Mouse (Mus musculus): ENCODE results near the gene Ankmy2.
A peak's percentile ranks its signal among the peaks of the same experiment; 100 is the strongest.

The Ankmy2 gene

DNA sequence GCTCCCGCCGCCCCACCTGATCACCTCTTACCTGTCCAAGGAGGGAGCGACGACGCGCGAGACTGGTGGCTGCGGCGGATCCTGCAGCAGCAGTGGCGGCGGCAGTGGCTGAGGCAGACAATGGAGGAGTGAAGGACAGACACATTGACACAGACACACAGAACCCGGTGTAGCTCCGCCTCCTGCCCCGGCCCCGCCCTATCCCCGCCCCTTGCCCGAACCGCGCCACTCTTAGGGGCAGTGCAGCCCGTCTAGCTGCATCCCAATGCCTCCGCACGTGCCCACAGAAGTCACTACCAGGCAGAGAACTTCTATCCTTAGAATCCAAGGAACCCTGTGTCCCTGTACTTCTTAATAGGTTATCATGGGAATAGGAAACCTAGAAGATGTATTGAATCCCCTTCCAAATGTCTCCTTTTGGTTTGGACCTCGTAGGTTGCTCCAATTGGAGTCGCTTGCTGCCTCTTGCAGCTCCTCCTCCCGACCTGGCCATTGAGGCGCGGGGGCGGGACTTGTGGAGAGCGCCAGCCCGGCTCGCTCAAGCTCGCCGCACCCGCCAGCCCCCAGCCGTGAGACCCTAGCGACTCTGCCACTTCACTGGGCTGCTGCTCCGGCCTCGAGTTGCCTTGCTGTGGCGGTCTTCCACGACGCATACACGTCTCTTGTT, at the start of gene Ankmy2:
Ankmy2 (plus strand) TSS at position 478 of the 667 bp plus-strand sequence.
- peak; percentile 84 for DNase-seq (ENCODE audit: low read depth)

DNA sequence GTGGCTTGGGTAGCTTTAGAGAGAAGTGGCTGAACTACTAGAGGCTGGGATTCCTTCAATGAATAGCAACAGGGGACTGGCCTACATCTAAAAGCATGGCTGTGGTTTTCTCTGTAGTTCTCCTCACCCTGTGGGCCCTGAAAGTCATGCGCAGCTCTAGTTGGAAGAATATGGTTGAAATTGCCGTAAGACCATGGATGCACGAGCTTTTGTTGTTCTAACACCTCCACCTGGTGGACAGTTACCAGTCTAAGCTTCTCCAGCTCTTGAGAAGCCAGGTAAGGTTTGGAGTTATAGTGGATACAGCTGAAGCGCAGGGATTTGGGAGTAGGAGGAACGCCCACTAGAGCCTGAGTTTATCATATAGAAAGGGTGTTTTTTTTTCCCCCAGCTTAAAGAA, 48.5 kb upstream of the Ankmy2 start:
- no peak for DNase-seq (ENCODE audit: low read depth)

- DNase-seq (ENCODE audit: low read depth), result no peak
These were observed 46.5 kb upstream of the Ankmy2 start for GRCm38 (mm10) chr12:36110457-36110856.

DNA sequence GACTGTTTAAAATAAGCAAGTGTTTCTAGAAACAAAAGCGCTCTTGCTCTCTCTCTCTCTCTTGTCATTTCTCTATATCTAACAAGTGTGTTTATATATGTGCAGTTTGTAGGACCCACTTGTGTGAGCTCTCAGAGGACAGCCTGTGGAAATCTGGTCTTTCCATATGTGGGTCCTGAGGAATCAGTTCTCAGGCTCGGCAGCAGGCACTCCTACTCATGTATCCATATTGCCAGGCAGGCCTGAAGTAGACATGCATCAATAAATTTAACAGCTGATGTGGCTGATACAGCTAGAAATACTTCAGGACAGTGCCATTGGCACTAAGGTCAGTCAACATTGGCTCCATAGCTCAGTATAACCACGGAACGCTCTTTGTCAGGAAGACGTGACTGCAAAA, 45.8 kb upstream of the Ankmy2 start:
- DNase-seq (ENCODE audit: low read depth), result no peak

DNA sequence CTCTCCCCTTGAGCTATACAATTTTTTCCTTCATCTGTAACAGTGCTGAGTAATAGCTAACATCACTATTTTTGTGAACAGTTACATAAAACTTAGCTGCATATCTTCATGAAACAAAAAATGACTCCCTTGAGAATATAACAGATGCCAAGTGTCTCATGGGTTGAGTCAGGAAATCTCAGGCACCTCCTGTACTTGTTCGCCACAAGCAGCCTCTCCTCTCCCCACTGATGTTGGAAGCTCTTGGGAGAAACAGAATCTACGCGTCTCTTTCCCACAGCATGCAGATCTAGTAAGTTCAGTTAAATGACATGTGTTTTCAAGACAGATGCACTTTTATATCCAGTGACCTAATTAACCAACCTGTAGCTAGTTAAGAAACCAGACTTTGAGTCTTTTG, 44.8 kb upstream of the Ankmy2 start:
- DNase-seq (ENCODE audit: low read depth), result no peak

- DNase-seq (ENCODE audit: low read depth), result no peak
These were observed 39.8 kb upstream of the Ankmy2 start for GRCm38 (mm10) chr12:36117161-36117560.

GRCm38 (mm10) chr12:36119244-36119643, 37.7 kb upstream of the Ankmy2 start:
- DNase-seq (ENCODE audit: low read depth), result no peak

- DNase-seq (ENCODE audit: low read depth), result no peak
These were observed 30.9 kb upstream of the Ankmy2 start for GRCm38 (mm10) chr12:36126049-36126448.

- no peak for DNase-seq (ENCODE audit: low read depth)
These were observed 27.1 kb upstream of the Ankmy2 start for GRCm38 (mm10) chr12:36129826-36130225.

DNA sequence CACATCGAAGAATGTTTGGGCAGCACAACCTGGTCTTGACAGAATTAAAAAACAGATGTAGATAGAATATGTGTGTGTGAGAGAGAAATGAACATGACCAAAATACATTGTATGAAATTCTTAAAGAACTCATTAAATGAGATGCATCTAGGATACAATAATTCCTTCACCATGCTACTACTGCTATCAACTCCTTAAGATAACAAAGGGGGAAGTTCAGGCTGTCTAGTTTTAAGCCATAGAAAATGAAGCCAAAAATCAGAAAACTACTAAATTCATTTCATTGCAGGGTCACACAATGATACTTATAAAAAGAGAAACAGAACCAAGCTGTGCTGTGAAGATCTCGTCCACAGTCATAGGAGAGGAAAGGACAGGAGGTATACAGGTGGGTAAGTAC, 24.7 kb upstream of the Ankmy2 start:
- DNase-seq (ENCODE audit: low read depth), result no peak

- DNase-seq (ENCODE audit: low read depth), result no peak
These were observed 24.2 kb upstream of the Ankmy2 start for GRCm38 (mm10) chr12:36132668-36133067.

- no peak for DNase-seq (ENCODE audit: low read depth)
These were observed 23.4 kb upstream of the Ankmy2 start for GRCm38 (mm10) chr12:36133547-36133946.

DNA sequence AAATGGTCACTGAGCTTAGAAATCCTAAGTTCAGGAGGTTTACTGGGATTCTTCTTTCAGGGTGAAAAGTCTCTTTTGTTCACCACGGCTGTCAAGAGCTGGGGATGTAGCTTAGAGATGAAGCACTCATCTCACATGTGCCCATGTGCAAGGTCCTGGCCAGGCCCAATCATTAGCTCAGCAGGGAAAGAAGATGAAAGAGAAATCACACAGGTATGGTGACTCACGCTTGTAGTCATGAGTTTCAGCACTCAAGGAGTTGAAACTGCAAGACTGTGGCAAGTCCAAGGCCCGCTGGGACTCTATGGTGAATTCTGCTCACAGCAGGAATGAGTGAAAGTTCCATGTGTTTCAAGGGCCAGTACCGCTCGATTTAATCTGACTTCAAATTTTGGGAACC, 22.8 kb upstream of the Ankmy2 start:
- DNase-seq (ENCODE audit: low read depth), result no peak

DNA sequence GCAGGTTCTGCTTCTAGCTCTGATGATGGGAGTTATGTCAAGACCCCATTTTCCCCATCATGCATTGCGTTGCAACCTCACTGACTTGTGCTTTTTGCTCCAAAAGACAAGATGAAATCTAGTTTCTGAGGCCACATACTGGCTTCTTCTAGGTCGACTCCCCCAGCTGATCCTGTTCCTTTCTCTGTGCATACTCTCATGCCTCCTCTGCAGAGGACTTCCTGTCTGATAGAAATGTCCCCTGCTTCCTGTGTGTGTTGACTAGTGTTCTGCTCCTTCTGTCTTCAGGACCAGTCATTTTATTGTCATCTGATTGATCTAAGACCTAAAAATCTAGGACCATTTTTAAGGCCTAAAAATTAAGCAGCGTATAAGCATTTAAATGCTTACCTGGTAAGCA, 21.5 kb upstream of the Ankmy2 start:
- DNase-seq (ENCODE audit: low read depth), result no peak

GRCm38 (mm10) chr12:36136285-36136684, 20.6 kb upstream of the Ankmy2 start:
- no peak for DNase-seq (ENCODE audit: low read depth)

GRCm38 (mm10) chr12:36137192-36137591, 19.7 kb upstream of the Ankmy2 start:
- no peak for DNase-seq (ENCODE audit: low read depth)

GRCm38 (mm10) chr12:36140401-36140800, 16.5 kb upstream of the Ankmy2 start:
- DNase-seq (ENCODE audit: low read depth), result no peak

DNA sequence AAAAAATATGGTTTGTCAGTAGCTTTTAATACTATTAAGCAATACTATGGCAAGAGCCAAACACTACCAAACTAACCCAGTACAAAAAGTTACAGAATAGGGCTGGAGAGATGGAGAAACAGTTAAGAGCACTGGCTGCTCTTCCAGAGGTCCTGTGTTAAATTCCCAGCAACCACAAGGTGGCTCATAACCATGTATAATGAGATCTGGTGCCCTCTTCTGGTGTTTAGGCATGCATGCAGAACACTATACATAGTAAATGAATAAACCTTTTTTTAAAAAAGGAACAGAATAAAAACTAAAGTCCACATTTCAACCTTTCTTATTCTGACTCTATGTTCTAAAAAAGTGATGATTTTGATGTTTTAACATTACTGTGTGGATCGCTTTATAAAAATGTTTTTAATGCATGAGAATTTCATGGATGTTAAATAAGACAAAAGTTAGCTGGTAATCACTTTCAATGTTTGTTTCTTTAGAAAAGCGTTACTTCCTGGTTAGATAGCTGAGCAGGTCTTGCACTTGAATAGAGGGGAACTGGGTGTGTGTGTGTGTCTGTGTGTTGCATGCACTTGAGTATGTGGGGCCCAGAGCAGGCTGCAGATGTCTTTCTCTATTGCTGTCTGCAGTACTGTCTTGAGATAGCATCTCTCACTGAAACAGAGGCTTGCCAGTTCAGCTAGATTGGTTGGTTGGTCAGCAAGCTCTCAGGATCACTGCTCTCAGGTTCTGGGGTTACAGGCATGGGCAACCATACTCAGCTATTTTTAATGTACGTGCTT, 10.5 kb upstream of the Ankmy2 start:
- no peak for DNase-seq (ENCODE audit: low read depth)

GRCm38 (mm10) chr12:36150265-36150664, 6.6 kb upstream of the Ankmy2 start:
- DNase-seq (ENCODE audit: low read depth), result no peak

GRCm38 (mm10) chr12:36150737-36151136, 6.2 kb upstream of the Ankmy2 start:
- no peak for DNase-seq (ENCODE audit: low read depth)

DNA sequence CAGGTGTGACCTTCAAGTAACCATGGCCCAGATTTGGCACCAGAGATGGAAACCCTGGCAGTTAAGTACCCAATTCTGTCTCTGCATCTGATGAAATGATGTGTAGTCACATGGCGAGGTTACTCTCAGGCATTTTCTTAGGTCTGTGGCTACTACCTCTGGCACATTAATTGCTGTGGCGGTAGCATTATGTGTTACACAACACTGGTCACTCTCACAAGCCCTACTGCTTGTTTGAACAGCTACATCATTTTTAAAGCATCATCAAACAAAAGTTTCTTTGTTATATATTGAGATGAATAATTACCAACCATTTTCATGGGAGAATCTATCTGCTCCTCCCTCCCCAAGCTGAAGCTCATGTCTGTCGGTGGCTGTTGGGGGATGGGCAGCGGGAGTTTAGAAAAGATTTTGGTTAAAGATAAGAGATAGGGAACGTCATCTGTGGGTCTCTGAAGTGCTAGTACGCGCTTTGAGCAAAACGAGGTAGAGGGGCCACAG, 1.7 kb upstream of the Ankmy2 start:
- DNase-seq (ENCODE audit: low read depth), result no peak

- no peak for DNase-seq (ENCODE audit: low read depth)
These were observed 745 bp upstream of the Ankmy2 start for GRCm38 (mm10) chr12:36156101-36156636.

- DNase-seq (ENCODE audit: low read depth), result no peak
These were observed 357 bp downstream of the Ankmy2 start for GRCm38 (mm10) chr12:36157304-36157637.

Data from c-Kit-positive CD71-negative TER-119-negative erythroid progenitor cells, embryonic 14.5 days (primary cell).